Comparison of ENCODE assay signal across 24 mouse cellular contexts in genomic region chr1:191882474-191883206, GRCm38 (mm10). TPM values are rescaled to one million over a fixed set of nuclear protein-coding genes. Genes with fewer than 3 reads are reported as not detected.
A peak's percentile ranks its signal among the peaks of the same experiment; 100 is the strongest.
DNase-seq lines count a peak whose midpoint lies in the region; ATAC-seq and TF ChIP-seq lines count a peak whose summit lies in the region.
"Had no signal": no experiment of that assay in that cellular context is flagged by ENCODE, and none has a peak within 500 bp of the region (broad histone marks: within the 10 kb centered on the region; RNA-seq: fewer than 3 reads in every experiment).

No protein-coding gene starts in this region.

- 90% methylated on average over 10 of the region's 10 CpGs for WGBS in forebrain, embryonic 11.5 days
- WGBS in forebrain, postnatal 0 days: 90% methylated on average over 10 of the region's 10 CpGs
- WGBS in liver, embryonic 13.5 days (ENCODE audit: insufficient replicate concordance): 52% methylated on average over 10 of the region's 10 CpGs

- ATAC-seq in forebrain, embryonic 11.5 days (replicated peaks; ENCODE audit: low FRiP score): 0 out of 2 replicates have a peak, but pooled peaks have one; percentile 63
- no peak for ATAC-seq in forebrain, postnatal 0 days
- ATAC-seq in megakaryocyte, adult 5-6 weeks (ENCODE audit: poor library complexity, severe bottlenecking): no peak
- ATAC-seq in liver, embryonic 13.5 days (ENCODE audit: low read depth): peak; percentile 76
- ATAC-seq: forebrain, embryonic 15.5 days had no signal

- H3K4me2 ChIP-seq in forebrain, embryonic 11.5 days (ENCODE audit: low read depth, low read length, severe bottlenecking): no peak overlapping the region
- no peak overlapping the region for H3K4me2 ChIP-seq in forebrain, postnatal 0 days (ENCODE audit: low read depth)
- peak overlapping the region; percentile 48 for H3K4me2 ChIP-seq in liver, embryonic 13.5 days
- H3K4me2 ChIP-seq: embryonic facial prominence, embryonic 13.5 days; forebrain, embryonic 15.5 days; hindbrain, embryonic 14.5 days; limb, embryonic 15.5 days; neural tube, embryonic 12.5 days had no signal

- no peaks in the 10 kb centered on the region for H3K27me3 ChIP-seq in forebrain, embryonic 11.5 days (ENCODE audit: control insufficient read depth, insufficient read depth, low read length)
- H3K27me3 ChIP-seq in forebrain, postnatal 0 days (ENCODE audit: insufficient read depth, low read length): no peaks in the 10 kb centered on the region
- H3K27me3 ChIP-seq in megakaryocyte, embryonic 14.5 days (replicated peaks): peaks cover under 1% of the 10 kb centered on the region
- H3K27me3 ChIP-seq in liver, embryonic 13.5 days: peaks cover 7% of the 10 kb centered on the region
- H3K27me3 ChIP-seq: embryonic facial prominence, embryonic 13.5 days; forebrain, embryonic 15.5 days; limb, embryonic 15.5 days; neural tube, embryonic 12.5 days had no signal

- no peak overlapping the region for H3K9ac ChIP-seq in forebrain, embryonic 11.5 days (ENCODE audit: low read length)
- H3K9ac ChIP-seq in forebrain, postnatal 0 days: no peak overlapping the region
- H3K9ac ChIP-seq in liver, embryonic 13.5 days: peak overlapping the region; percentile 42
- H3K9ac ChIP-seq: embryonic facial prominence, embryonic 13.5 days; forebrain, embryonic 15.5 days; hindbrain, embryonic 14.5 days; limb, embryonic 15.5 days; neural tube, embryonic 12.5 days had no signal

- H3K4me3 ChIP-seq in forebrain, embryonic 11.5 days (ENCODE audit: low read depth, low read length): no peak overlapping the region
- no peak overlapping the region for H3K4me3 ChIP-seq in forebrain, postnatal 0 days (ENCODE audit: low read depth, low read length)
- peak overlapping the region; percentile 81 for H3K4me3 ChIP-seq in megakaryocyte, embryonic 14.5 days (replicated peaks)
- no peak overlapping the region for H3K4me3 ChIP-seq in liver, embryonic 13.5 days (replicated peaks)
- H3K4me3 ChIP-seq: embryonic facial prominence, embryonic 13.5 days; forebrain, embryonic 15.5 days; limb, embryonic 15.5 days; neural tube, embryonic 12.5 days had no signal

- DNase-seq in forebrain, embryonic 11.5 days (ENCODE audit: low spot score): no peak
- DNase-seq in forebrain, postnatal 0 days: no peak
- DNase-seq in liver, embryonic 13.5 days: peak; percentile 46
- DNase-seq in yolk sac, embryonic 10.5 days (ENCODE audit: low spot score): peak; percentile 9
- no peak for DNase-seq in adrenal gland, adult 8-10 months
- no peak for DNase-seq in layer of hippocampus, postnatal 10 days (ENCODE audit: low spot score in 2 of 2)
- DNase-seq: adrenal gland, postnatal 36 days; cerebellum, adult 9-10 months; gastrocnemius, postnatal 36 days; heart, postnatal 36 days; kidney, adult 2 months; kidney, postnatal 10 days; left cerebral cortex, postnatal 4 days; lung, postnatal 10 days; midbrain, embryonic 14.5 days; right cerebral cortex, postnatal 4 days; thymus, postnatal 14 days had no signal

- TF ChIP-seq CTCF in forebrain, postnatal 0 days (IDR thresholded peaks at IDR 0.05; ENCODE audit: low read depth): no peak

- no peak overlapping the region for H3K27ac ChIP-seq in forebrain, embryonic 11.5 days (ENCODE audit: low read depth, low read length)
- H3K27ac ChIP-seq in forebrain, postnatal 0 days (ENCODE audit: low read depth, low read length): no peak overlapping the region
- peak overlapping the region; percentile 84 for H3K27ac ChIP-seq in liver, embryonic 13.5 days
- H3K27ac ChIP-seq: embryonic facial prominence, embryonic 13.5 days; forebrain, embryonic 15.5 days; hindbrain, embryonic 14.5 days; limb, embryonic 15.5 days; neural tube, embryonic 12.5 days had no signal

- no peaks in the 10 kb centered on the region for H3K36me3 ChIP-seq in forebrain, embryonic 11.5 days (ENCODE audit: control insufficient read depth, insufficient read depth, low read length)
- no peaks in the 10 kb centered on the region for H3K36me3 ChIP-seq in forebrain, postnatal 0 days (ENCODE audit: insufficient read depth)
- H3K36me3 ChIP-seq in megakaryocyte, embryonic 14.5 days (replicated peaks; ENCODE audit: low read length): peaks cover 4% of the 10 kb centered on the region
- no peaks in the 10 kb centered on the region for H3K36me3 ChIP-seq in liver, embryonic 13.5 days
- H3K36me3 ChIP-seq: embryonic facial prominence, embryonic 13.5 days; forebrain, embryonic 15.5 days; limb, embryonic 15.5 days; neural tube, embryonic 12.5 days had no signal

- H3K4me1 ChIP-seq in forebrain, embryonic 11.5 days (replicated peaks; ENCODE audit: control insufficient read depth, insufficient read depth, low read length): no peaks in the 10 kb centered on the region
- no peaks in the 10 kb centered on the region for H3K4me1 ChIP-seq in forebrain, postnatal 0 days (ENCODE audit: insufficient read depth)
- peaks cover 94% of the 10 kb centered on the region for H3K4me1 ChIP-seq in megakaryocyte, embryonic 14.5 days
- H3K4me1 ChIP-seq in liver, embryonic 13.5 days (replicated peaks): peaks cover 63% of the 10 kb centered on the region
- H3K4me1 ChIP-seq: neural tube, embryonic 12.5 days had no signal

- no peaks in the 10 kb centered on the region for H3K9me3 ChIP-seq in forebrain, embryonic 11.5 days (ENCODE audit: control insufficient read depth, low read length)
- no peaks in the 10 kb centered on the region for H3K9me3 ChIP-seq in forebrain, postnatal 0 days (ENCODE audit: low read length)
- H3K9me3 ChIP-seq in megakaryocyte, embryonic 14.5 days: no peaks in the 10 kb centered on the region
- no peaks in the 10 kb centered on the region for H3K9me3 ChIP-seq in liver, embryonic 13.5 days (replicated peaks)
- H3K9me3 ChIP-seq: embryonic facial prominence, embryonic 13.5 days; forebrain, embryonic 15.5 days; limb, embryonic 15.5 days; neural tube, embryonic 12.5 days had no signal

RNA-seq across cellular contexts. Expression of gene Slc30a1, which starts 23.9 kb away (rescaled TPM):
- 2.2 and 2.7 TPM in 2 replicates for polyA plus RNA-seq in forebrain, embryonic 11.5 days (2014; fragmentation: Nextera tagmentation; extraction: Ambion mirVana)
- total RNA-seq in forebrain, postnatal 0 days (2014; rRNA removed): 22.4 and 32.4 TPM in 2 replicates
- 4.1 and 4.9 TPM in 2 replicates for polyA plus RNA-seq in forebrain, postnatal 0 days (2015; fragmentation: Nextera tagmentation; extraction: Ambion mirVana)
- 22.9 and 46.4 TPM in 2 replicates for polyA plus RNA-seq in megakaryocyte, embryonic 14.5 days (2012; ENCODE audit: insufficient read depth, low replicate concordance)
- 10.1 TPM in 2 replicates for total RNA-seq in megakaryocyte, adult 5-6 weeks (2015)
- total RNA-seq in megakaryocyte, adult 5-6 weeks (2017): 11.2 and 12.1 TPM in 2 replicates
- 2.7 and 3.0 TPM in 2 replicates for polyA plus RNA-seq in liver, embryonic 13.5 days (2015; fragmentation: Nextera tagmentation; extraction: Ambion mirVana)
- 10 to 100 TPM; 20.4 to 26.5 (median 21.1) TPM for total RNA-seq in adrenal gland, adult 8-10 months (2022)
- total RNA-seq in layer of hippocampus, postnatal 10 days (2021): 10 to 100 TPM; 27.5 to 36.4 TPM

Comparison
In these comparisons a context has a peak if more than half of its experiments do, and no peak if none do; other contexts are left out.
1. ATAC-seq: peak in forebrain, embryonic 11.5 days (single experiment) and liver, embryonic 13.5 days (single experiment); none in forebrain, postnatal 0 days (single experiment) and megakaryocyte, adult 5-6 weeks (single experiment).
2. DNase-seq: peak in liver, embryonic 13.5 days (single experiment) and yolk sac, embryonic 10.5 days (single experiment); none in forebrain, embryonic 11.5 days (single experiment), forebrain, postnatal 0 days (single experiment), adrenal gland, adult 8-10 months (single experiment) and layer of hippocampus, postnatal 10 days (0 of 2).